19 mouse cellular contexts compared by ENCODE assay signal in genomic region chr19:44331911-44332310, GRCm38 (mm10). TPM values are rescaled to one million over a fixed set of nuclear protein-coding genes. Genes with fewer than 3 reads are reported as not detected.
DNase-seq lines count a peak whose midpoint lies in the region; ATAC-seq and TF ChIP-seq lines count a peak whose summit lies in the region.
"Had no signal": no experiment of that assay in that cellular context is flagged by ENCODE, and none has a peak within 500 bp of the region (broad histone marks: within the 10 kb centered on the region; RNA-seq: fewer than 3 reads in every experiment).

No protein-coding gene starts in this region.

- no peak overlapping the region for H3K27ac ChIP-seq in embryonic facial prominence, embryonic 14.5 days (replicated peaks; ENCODE audit: low read depth, low read length)
- H3K27ac ChIP-seq in embryonic facial prominence, embryonic 10.5 days (replicated peaks) = no peak overlapping the region
- no peak overlapping the region for H3K27ac ChIP-seq in MEL (ENCODE audit: control insufficient read depth, low read depth, low read length)
- no peak overlapping the region for H3K27ac ChIP-seq in forebrain, embryonic 16.5 days (ENCODE audit: low read length)
- H3K27ac ChIP-seq: macrophage; midbrain, embryonic 13.5 days had no signal

- WGBS in embryonic facial prominence, embryonic 14.5 days = 52% methylated on average over 5 of the region's 5 CpGs
- WGBS in embryonic facial prominence, embryonic 10.5 days = 79% methylated on average over 5 of the region's 5 CpGs
- 84% methylated on average over 5 of the region's 5 CpGs for WGBS in forebrain, embryonic 16.5 days

- intact Hi-C loops in left cerebral cortex, postnatal 14 days (cut with DNase I) = no loop called here

- H3K27me3 ChIP-seq in embryonic facial prominence, embryonic 14.5 days (replicated peaks; ENCODE audit: control insufficient read depth, insufficient read depth, low read length) = no peaks in the 10 kb centered on the region
- no peaks in the 10 kb centered on the region; the same call in 1 of the 2 replicates for H3K27me3 ChIP-seq in embryonic facial prominence, embryonic 10.5 days (replicated peaks; ENCODE audit: low read depth, poor library complexity, severe bottlenecking)
- peaks cover 0 to 6% of the 10 kb centered on the region in 2 experiments; a peak in 3 of 4 replicates for H3K27me3 ChIP-seq in MEL (ENCODE audit: control insufficient read depth in 1 of 2, insufficient read depth in 2 of 2, low read length in 2 of 2)
- no peaks in the 10 kb centered on the region for H3K27me3 ChIP-seq in forebrain, embryonic 16.5 days (replicated peaks; ENCODE audit: control insufficient read depth, insufficient read depth, low read length)
- H3K27me3 ChIP-seq: midbrain, embryonic 13.5 days had no signal

- no peaks in the 10 kb centered on the region for H3K36me3 ChIP-seq in embryonic facial prominence, embryonic 14.5 days (ENCODE audit: control insufficient read depth, insufficient read depth, low read length)
- no peaks in the 10 kb centered on the region for H3K36me3 ChIP-seq in embryonic facial prominence, embryonic 10.5 days (replicated peaks)
- peaks cover 0 to 11% of the 10 kb centered on the region in 2 experiments; a peak in 2 of 4 replicates for H3K36me3 ChIP-seq in MEL (ENCODE audit: control insufficient read depth in 1 of 2, insufficient read depth in 2 of 2, low read length in 2 of 2)
- H3K36me3 ChIP-seq in forebrain, embryonic 16.5 days (ENCODE audit: control insufficient read depth, insufficient read depth) = no peaks in the 10 kb centered on the region
- H3K36me3 ChIP-seq: midbrain, embryonic 13.5 days had no signal

- no peak overlapping the region for H3K4me3 ChIP-seq in embryonic facial prominence, embryonic 14.5 days (ENCODE audit: low read depth, low read length)
- no peak overlapping the region for H3K4me3 ChIP-seq in embryonic facial prominence, embryonic 10.5 days
- H3K4me3 ChIP-seq in MEL (ENCODE audit: control insufficient read depth in 1 of 2, insufficient read depth in 1 of 2, low read depth in 2 of 2, low read length in 2 of 2) = no peak overlapping the region
- no peak overlapping the region for H3K4me3 ChIP-seq in forebrain, embryonic 16.5 days (replicated peaks; ENCODE audit: low read length)
- H3K4me3 ChIP-seq: midbrain, embryonic 13.5 days had no signal

- ATAC-seq in embryonic facial prominence, embryonic 14.5 days (ENCODE audit: low read depth) = no peak
- peak; percentile 63 for ATAC-seq in common myeloid progenitor, adult 5-6 weeks (replicated peaks; ENCODE audit: low read depth, poor library complexity, severe bottlenecking)
- ATAC-seq in forebrain, embryonic 16.5 days = no peak
- ATAC-seq: CD4-positive, CD25-positive, alpha-beta regulatory T cell, adult 4 months; forebrain, postnatal 0 days; hindbrain, embryonic 16.5 days; midbrain, embryonic 13.5 days had no signal

- no peak; the same call in 1 of the 2 replicates for TF ChIP-seq RAD21 in MEL (IDR thresholded peaks at IDR 0.05; ENCODE audit: low read depth, low read length)

- TF ChIP-seq EP300 in MEL (IDR thresholded peaks at IDR 0.05; ENCODE audit: low read depth in 1 of 2, low read length in 2 of 2) = peak; percentile 90 to 98

- H3K9me3 ChIP-seq in embryonic facial prominence, embryonic 14.5 days (ENCODE audit: control insufficient read depth, low read length) = no peaks in the 10 kb centered on the region
- H3K9me3 ChIP-seq in embryonic facial prominence, embryonic 10.5 days = no peaks in the 10 kb centered on the region
- no peaks in the 10 kb centered on the region for H3K9me3 ChIP-seq in MEL (replicated peaks; ENCODE audit: insufficient read depth, low read length)
- no peaks in the 10 kb centered on the region for H3K9me3 ChIP-seq in forebrain, embryonic 16.5 days (ENCODE audit: control insufficient read depth, low read length)
- H3K9me3 ChIP-seq: midbrain, embryonic 13.5 days had no signal

- peak; percentile 45 for DNase-seq in embryonic facial prominence, embryonic 14.5 days (ENCODE audit: low spot score)
- no peak for DNase-seq in embryonic facial prominence, embryonic 10.5 days (ENCODE audit: low spot score)
- DNase-seq in 3134 (ENCODE audit: extremely low read depth, insufficient read length, low spot score) = peak; percentile 58
- peak; percentile 96 for DNase-seq in MEL (ENCODE audit: low read depth, low spot score)
- no peak for DNase-seq in left cerebral cortex, postnatal 14 days (ENCODE audit: low spot score in 2 of 2)
- DNase-seq in T-cell, adult 2 months (ENCODE audit: low spot score) = no peak
- DNase-seq: cerebellum, adult 8-10 months; forebrain, postnatal 0 days; kidney, adult 18-20 months; kidney, postnatal 36 days; liver; lung, adult 2 months; thymus, postnatal 14 days had no signal

- TF ChIP-seq CTCF in MEL (IDR thresholded peaks at IDR 0.05 in 2 of 3, conservative IDR thresholded peaks at IDR 0.05 in 1 of 3; ENCODE audit: control insufficient read depth in 1 of 3, insufficient read depth in 1 of 3, low read depth in 2 of 3, low read length in 3 of 3, poor library complexity in 1 of 3, severe bottlenecking in 1 of 3) = no peak

- H3K4me1 ChIP-seq in embryonic facial prominence, embryonic 14.5 days (ENCODE audit: control insufficient read depth, insufficient read depth, low read length) = peaks cover 3% of the 10 kb centered on the region
- H3K4me1 ChIP-seq in embryonic facial prominence, embryonic 10.5 days = peaks cover 14% of the 10 kb centered on the region
- peaks cover 2 to 14% of the 10 kb centered on the region in 2 experiments; a peak in 3 of 4 replicates for H3K4me1 ChIP-seq in MEL (ENCODE audit: control insufficient read depth in 1 of 2, insufficient read depth in 2 of 2, low read length in 2 of 2)
- 0 out of 2 replicates have a peak, but pooled peaks cover 7% of the 10 kb centered on the region for H3K4me1 ChIP-seq in forebrain, embryonic 16.5 days (replicated peaks; ENCODE audit: control insufficient read depth, insufficient read depth, low read length)
- H3K4me1 ChIP-seq: midbrain, embryonic 13.5 days had no signal

- TF ChIP-seq POLR2A in MEL (IDR thresholded peaks at IDR 0.05; ENCODE audit: control insufficient read depth in 1 of 2, insufficient read depth in 1 of 2, low read depth in 1 of 2, low read length in 2 of 2, poor library complexity in 1 of 2) = no peak

- H3K79me2 ChIP-seq in MEL (ENCODE audit: control insufficient read depth, insufficient read depth, low read length, poor library complexity) = no peaks in the 10 kb centered on the region

- no peak overlapping the region for H3K9ac ChIP-seq in embryonic facial prominence, embryonic 14.5 days (ENCODE audit: low read depth, low read length)
- H3K9ac ChIP-seq in MEL (ENCODE audit: control insufficient read depth, low read depth, low read length, poor library complexity, severe bottlenecking) = no peak overlapping the region
- no peak overlapping the region for H3K9ac ChIP-seq in forebrain, embryonic 16.5 days (replicated peaks; ENCODE audit: low read depth, low read length)
- H3K9ac ChIP-seq: forebrain, postnatal 0 days; midbrain, embryonic 13.5 days had no signal

- H3K4me2 ChIP-seq in embryonic facial prominence, embryonic 14.5 days (ENCODE audit: low read depth, low read length) = no peak overlapping the region
- H3K4me2 ChIP-seq in forebrain, embryonic 16.5 days (ENCODE audit: low read length) = no peak overlapping the region
- H3K4me2 ChIP-seq: midbrain, embryonic 13.5 days had no signal

TF ChIP-seq in MEL, 35 proteins besides CTCF, POLR2A, EP300 and RAD21 (continues in another document):
- TF ChIP-seq GATA1 (IDR thresholded peaks at IDR 0.05; ENCODE audit: low read depth, low read length) (peak; percentile 89), NRF1 (IDR thresholded peaks at IDR 0.05; ENCODE audit: insufficient read depth, low read depth, low read length, poor library complexity, severe bottlenecking) (no peak), RCOR1 (IDR thresholded peaks at IDR 0.05; ENCODE audit: low read depth, low read length) (peak; percentile 98), CHD2 (IDR thresholded peaks at IDR 0.05; ENCODE audit: low read length) (no peak), ZNF384 (IDR thresholded peaks at IDR 0.05; ENCODE audit: low read depth, low read length) (peak; percentile 97), JUND (IDR thresholded peaks at IDR 0.05; ENCODE audit: low read depth, low read length) (peak; percentile 93), TCF12 (IDR thresholded peaks at IDR 0.05; ENCODE audit: low read depth, low read length) (peak; percentile 78), KAT2A (conservative IDR thresholded peaks at IDR 0.05; ENCODE audit: low read depth, low read length) (no peak), ZKSCAN1 (IDR thresholded peaks at IDR 0.05; ENCODE audit: low read depth, low read length) (no peak), MXI1 (IDR thresholded peaks at IDR 0.05; ENCODE audit: low read depth, low read length) (peak; percentile 31; the same call in 1 of the 2 replicates), HCFC1 (IDR thresholded peaks at IDR 0.05; ENCODE audit: low read depth, low read length) (no peak), MYC (IDR thresholded peaks at IDR 0.05; ENCODE audit: low read depth, low read length) (peak; percentile 44; the same call in 1 of the 2 replicates), ZC3H11A (IDR thresholded peaks at IDR 0.05; ENCODE audit: low read depth, low read length) (no peak), ZMIZ1 (IDR thresholded peaks at IDR 0.05; ENCODE audit: low read depth, low read length) (no peak)

RNA-seq across cellular contexts. Expression of gene Scd4, which starts 1.0 kb away (rescaled TPM):
- polyA plus RNA-seq in embryonic facial prominence, embryonic 14.5 days (2014; fragmentation: Nextera tagmentation; extraction: Ambion mirVana) = 0.37 and 0.51 TPM in 2 replicates
- 0.05 and 0.10 TPM in 2 replicates for polyA plus RNA-seq in embryonic facial prominence, embryonic 10.5 days (2016; fragmentation: Nextera tagmentation; extraction: Ambion mirVana)
- 0.16 and 0.31 TPM in 2 replicates for total RNA-seq in MEL (2012; rRNA removed)
- under 1 TPM in 1 of 2 experiments, not detected in 1; 0.36 TPM for polyA plus RNA-seq in MEL (2012; ENCODE audit: insufficient read depth in 1 of 2, insufficient read length in 2 of 2, low read depth in 1 of 2, low replicate concordance in 2 of 2, missing spikeins in 1 of 2)
- 0.14 and 0.15 TPM in 2 replicates for total RNA-seq in common myeloid progenitor, adult 5-6 weeks (2017)
- 1 to 10 TPM; 1.9 to 2.1 TPM for total RNA-seq in left cerebral cortex, postnatal 14 days (2021)
- 0.07 and 0.16 TPM in 2 replicates for polyA plus RNA-seq in forebrain, embryonic 16.5 days (2015; fragmentation: Nextera tagmentation; extraction: Ambion mirVana)

RNA-seq across cellular contexts. Expression of gene Scd2, which starts 38.4 kb away (rescaled TPM):
- 212 and 224 TPM in 2 replicates for polyA plus RNA-seq in embryonic facial prominence, embryonic 14.5 days (2014; fragmentation: Nextera tagmentation; extraction: Ambion mirVana)
- polyA plus RNA-seq in embryonic facial prominence, embryonic 10.5 days (2016; fragmentation: Nextera tagmentation; extraction: Ambion mirVana) = 324 and 353 TPM in 2 replicates
- 392 and 554 TPM in 2 replicates for total RNA-seq in MEL (2012; rRNA removed)
- 100 to 1,000 TPM in 1 of 2 experiments, 10 to 100 TPM in 1; 47.4 to 593 TPM for polyA plus RNA-seq in MEL (2012; ENCODE audit: insufficient read depth in 1 of 2, insufficient read length in 2 of 2, low read depth in 1 of 2, low replicate concordance in 2 of 2, missing spikeins in 1 of 2)
- total RNA-seq in common myeloid progenitor, adult 5-6 weeks (2017) = 115 and 135 TPM in 2 replicates
- total RNA-seq in left cerebral cortex, postnatal 14 days (2021) = 100 to 1,000 TPM; 555 to 608 TPM
- 290 and 318 TPM in 2 replicates for polyA plus RNA-seq in forebrain, embryonic 16.5 days (2015; fragmentation: Nextera tagmentation; extraction: Ambion mirVana)

Comparison
In these comparisons a context has a peak if more than half of its experiments do, and no peak if none do; other contexts are left out.
1. DNase-seq: peak in embryonic facial prominence, embryonic 14.5 days (single experiment), 3134 (single experiment) and MEL (single experiment); none in embryonic facial prominence, embryonic 10.5 days (single experiment), left cerebral cortex, postnatal 14 days (0 of 2) and T-cell, adult 2 months (single experiment).